Mouse (Mus musculus) kidney, postnatal 4 days (tissue): ENCODE measurements at regions not wholly inside any gene's neighbourhood (a gene's known extent, or its start where the extent isn't known, plus 50 kb on each side); places are given as distances from the start of the nearest gene placed in this dataset.

ENCODE experiments used
- DNase-seq, 2 experiments: peaks; one replicate each; pipeline ENCODE4 v3.0.0; 2021; ENCODE audit warnings: mixed read lengths in 2 of 2

DNA sequence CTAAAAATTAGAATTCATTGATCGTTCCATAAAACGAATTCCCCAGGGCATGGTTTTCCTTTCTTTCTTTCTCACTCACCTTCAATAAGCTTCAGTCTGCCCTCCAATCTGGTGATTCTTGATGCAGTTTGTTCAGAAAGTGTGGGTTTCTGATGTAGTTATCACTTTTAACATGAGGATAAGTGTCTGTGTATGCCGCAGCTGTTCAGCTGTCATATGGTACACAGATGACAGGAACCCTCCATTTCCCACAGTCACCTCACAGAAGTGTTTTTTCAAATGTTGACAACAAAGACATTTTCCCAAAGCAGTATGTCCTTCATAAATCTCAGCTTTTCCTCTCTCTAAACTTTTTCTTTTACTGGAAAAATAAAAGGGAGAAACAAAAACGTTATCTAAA, 2177.0 kb downstream of the 9330182O14Rik start:
- DNase-seq = no peak

DNA sequence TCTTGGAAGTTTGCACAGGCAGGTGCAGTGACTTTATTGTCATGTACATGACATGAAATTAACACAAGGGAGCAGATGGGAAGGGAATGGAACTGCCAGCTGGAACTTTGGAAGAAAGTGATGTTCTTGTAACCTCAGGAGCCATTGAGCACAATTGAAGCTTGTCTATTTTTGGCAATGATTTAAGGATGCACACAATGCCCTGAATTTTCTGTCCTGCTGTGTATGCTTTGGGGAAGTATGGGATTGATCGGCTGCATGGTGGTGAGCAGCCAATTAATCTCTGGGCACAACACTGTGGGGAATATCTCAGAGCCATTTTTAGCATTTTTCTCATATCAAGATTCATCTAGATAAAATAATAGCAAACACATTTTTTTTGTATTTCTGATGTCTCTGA, 2186.2 kb downstream of the 9330182O14Rik start:
- DNase-seq = no peak

DNA sequence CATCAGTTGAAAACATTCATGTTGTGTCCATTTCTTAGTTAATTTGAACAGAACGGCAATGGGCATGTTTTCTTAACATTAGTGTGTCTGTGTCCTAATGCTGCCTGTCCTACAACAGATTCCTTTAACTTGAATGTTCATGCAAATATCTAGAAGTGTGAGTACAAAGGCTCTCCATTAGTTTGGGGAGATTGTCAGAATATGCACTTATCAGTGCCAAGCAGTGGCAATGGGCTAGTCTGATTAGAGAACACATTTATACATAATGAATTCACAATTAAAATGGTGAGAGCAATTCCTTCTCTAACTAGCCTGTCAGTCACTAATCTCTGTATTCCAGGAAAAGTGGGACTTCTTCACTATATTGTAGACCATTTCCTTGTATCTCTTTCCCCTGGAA, 2188.8 kb downstream of the 9330182O14Rik start:
- DNase-seq = no peak

DNA sequence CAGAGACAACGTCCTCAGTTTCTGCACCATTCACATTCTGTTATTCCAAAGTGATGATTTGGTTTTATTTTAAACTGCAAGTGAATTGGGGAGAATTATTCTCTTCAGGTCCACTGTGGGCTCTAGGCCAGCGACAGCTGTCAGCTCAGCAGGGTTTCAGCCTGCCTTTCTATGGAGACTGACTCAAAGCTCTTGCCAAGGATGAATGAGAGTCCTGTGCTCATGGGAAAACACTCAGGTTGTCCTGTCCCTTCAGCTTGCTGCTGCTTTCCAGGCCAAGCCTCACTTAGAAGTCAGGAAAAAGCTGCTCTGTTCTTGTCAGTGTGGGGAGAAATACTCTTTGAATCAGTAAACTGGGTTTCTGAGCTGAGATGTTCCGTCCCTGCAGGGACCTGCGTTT, 2191.1 kb downstream of the 9330182O14Rik start:
- DNase-seq = peak in 1 of 2 experiments; percentile 2

DNA sequence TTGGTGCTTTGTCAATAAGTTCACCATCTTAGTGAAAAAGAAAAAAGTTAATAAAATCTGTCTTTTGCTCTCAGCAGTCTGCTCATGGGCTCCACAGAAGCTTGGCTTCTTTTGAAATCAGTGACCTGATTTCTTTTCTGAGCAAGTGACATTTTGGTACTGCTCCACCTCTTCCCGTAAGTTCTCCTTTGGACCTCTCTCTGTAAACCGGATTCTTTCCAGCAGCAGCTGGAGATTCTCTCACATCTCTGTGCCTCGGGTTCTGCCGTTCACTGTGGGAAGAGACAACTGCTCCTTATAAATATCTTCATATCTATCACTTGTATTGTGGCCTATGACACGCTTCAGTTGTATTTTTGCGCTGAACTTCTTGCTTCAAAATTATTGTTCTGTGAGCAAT, 2194.4 kb downstream of the 9330182O14Rik start:
- no peak for DNase-seq

DNA sequence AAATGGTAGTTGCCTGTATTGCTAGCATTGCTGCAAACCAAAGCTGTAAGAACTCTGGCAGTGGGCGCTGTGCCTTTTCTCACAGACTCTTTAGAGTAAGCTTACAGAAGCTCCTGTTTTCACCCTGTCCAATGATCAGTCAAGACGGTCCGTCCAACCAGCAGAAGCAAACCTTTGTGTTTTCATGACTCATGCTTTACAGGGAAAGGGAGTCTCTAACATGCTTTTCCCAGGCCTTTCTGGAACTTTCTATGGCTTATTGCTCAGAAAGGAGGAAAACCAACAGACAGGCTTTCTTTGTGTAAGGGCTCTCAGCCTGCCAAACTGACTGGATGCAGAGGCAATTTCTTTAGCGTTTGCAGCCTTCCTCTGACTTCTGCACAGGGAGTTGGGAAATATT, 2195.6 kb downstream of the 9330182O14Rik start:
- peak; percentile 2 to 6 for DNase-seq

DNA sequence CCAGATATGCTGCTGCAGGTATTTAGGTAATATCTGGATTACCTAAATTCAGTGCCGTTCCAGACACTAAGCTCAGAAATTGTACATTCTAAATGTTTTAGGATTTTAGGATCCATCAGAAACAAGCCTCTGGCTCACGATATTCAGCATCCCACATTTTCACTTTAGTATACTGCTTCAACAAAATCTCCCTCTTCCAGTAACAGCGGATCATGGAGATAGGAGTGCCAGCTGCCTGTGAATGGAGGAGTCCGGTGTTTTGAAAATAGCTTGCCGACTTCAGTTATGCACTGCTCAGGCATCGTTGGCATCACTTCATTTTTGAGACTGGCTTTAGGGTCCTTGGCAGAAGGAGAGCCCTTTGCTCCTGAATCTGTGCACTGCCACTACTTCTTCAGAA, 2199.5 kb downstream of the 9330182O14Rik start:
- DNase-seq = no peak

DNA sequence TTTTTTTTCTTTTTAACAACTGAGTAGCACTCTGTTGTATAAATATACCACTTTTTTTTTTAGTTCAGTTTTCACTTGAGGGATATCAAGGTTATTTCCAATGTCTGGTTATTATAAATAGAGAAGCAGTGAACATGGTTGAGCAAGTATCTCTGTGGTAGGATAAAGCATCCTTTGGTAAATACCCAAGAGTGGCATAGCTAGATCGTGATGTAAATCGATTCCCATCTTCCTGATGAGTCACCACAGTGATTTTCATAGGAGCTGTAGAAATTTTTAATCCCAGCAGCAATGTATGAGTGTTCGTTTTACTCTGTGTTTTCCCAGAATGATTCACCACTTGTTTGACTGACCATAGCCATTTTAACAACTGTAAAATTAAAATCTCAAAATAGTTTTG, 2212.0 kb downstream of the 9330182O14Rik start:
- DNase-seq = no peak

DNA sequence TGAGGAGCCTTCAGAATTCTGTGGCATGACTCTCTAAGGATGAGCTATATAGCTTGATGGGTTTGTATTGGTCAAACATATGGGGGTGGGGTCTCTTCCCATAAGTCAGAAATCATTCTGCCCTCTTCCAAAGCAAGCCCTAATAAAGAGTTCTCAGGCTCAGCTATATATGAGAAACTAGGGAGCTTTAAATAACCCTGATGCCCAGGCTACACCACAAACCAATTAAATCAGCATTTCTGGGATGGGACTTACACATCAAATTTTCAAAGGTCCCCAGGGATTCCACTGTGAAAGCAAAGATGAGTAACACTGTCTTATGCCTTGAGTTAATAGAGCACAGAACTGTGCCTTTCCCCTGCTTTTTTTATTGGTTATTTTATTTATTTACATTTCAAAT, 2227.7 kb downstream of the 9330182O14Rik start:
- DNase-seq = no peak

DNA sequence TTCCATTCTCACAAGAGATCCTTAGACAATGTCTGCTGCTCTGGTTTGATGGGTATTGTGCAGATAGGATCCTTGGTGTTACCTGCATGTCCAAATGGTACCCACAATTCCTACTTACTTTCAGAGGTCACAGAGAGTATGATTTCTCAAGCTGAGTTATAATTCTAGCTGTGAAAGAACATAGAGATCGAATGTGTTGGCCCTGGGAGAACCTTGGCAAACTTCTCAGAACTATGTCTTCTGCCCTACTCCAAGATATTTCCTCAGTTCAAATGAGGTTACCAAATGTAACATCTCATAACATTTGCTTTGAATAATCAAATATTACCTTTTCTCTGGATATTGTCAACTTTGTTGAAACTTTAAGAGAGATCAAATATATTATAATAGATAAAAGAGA, 2230.8 kb downstream of the 9330182O14Rik start:
- DNase-seq = no peak

DNA sequence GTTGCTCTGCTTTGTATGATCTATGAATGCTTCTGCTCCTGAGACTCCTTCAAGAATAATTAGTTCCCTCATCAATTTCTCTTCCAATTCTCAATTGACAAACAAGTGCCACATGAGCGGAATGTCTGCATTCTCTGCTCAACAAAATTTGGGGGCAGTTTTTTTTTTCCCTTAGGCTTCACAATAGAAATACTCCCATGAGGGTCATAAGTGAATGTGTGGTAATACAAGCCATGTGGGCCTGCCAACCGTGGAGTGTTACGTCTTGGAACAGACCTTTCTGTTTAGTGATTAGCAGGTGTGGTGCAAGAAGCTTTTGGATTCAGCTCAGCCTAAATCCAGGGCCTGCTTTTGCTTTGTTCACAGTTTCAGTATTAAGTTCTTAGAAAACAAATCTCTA, 2232.6 kb downstream of the 9330182O14Rik start:
- DNase-seq = no peak

DNA sequence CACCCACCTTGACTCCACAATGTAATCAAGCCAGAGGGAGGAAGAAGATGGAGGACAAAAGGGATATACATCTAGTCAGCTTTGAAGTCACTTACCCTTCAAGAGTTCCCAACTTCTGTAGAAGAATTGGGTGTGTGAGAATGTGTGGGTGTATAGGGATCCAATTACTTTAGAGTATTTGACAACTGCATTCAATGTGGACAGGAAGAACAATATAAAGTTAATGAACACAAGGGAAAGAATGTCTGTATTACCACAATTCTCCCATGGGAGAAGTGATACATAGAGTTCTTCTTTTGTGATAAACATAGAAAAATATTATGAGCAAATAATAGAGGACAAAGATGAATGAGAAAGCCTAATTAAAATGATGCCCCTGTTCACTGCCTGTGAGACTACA, 2235.4 kb downstream of the 9330182O14Rik start:
- DNase-seq = no peak

DNA sequence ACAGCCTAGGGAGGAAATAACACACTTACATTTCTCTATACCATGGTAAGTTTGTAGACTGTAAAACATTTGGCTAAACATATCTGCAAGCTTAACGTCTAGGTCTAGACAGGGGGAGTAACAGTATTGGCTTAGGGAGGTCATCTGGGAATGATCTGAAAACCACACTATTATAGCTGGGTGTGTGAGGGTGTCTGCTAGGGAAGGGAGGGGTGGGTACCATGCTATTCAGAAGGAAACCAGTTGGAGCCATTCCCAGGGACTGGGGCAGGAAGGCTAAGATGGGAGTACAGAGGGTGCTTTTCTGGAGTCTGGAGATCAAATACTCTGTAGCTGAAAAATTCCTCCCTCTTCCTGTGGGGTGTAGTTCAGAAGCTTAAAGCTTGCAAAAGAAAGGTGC, 2235.9 kb downstream of the 9330182O14Rik start:
- no peak for DNase-seq

DNA sequence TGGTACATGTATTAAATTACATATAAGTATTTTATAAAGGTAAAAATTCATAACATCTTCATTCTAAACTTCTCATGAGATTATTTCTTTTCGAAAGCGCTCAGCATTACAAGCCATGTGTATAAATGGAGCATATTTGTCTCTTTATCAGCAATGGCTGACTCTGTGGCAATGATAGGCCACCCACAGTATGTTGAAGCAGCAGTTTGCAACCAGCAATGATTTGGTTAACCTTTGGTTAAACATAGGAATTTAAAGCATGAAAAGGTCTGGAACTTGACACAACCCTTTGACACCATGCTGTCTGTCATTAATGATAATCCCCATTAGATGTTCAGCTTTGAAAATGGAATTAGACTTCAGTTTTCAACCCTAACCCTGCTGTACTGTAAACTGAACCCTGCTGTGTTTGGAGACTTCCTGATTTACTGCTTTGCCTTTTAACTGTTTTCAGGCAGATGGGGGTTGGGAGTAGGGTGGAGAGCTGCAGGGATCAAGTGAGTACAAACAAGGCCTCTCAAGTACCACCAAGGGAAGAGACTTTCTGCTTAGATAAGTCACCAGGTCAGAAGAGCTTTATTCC, 2238.6 kb downstream of the 9330182O14Rik start:
- DNase-seq = peak in 1 of 2 experiments; percentile 10
